Mouse (Mus musculus) liver, embryonic 14.5 days (tissue): ENCODE data around the gene Amigo3.

Experiments
- CTCF ChIP-seq: IDR thresholded peaks from 2 replicates; pipeline ENCODE4 v1.5.1; 2016; ENCODE audit warnings: antibody characterized with exemption, low read depth, control low read depth
- EP300 ChIP-seq: IDR thresholded peaks from 2 replicates; pipeline ENCODE4 v1.6.1; 2016; ENCODE audit warnings: antibody characterized with exemption, low read depth

GRCm38 (mm10) chr9:108094998-108095411 is 42.0 kb downstream of the Amigo3 start:
- no peak for TF ChIP-seq CTCF
- peak; percentile 94 for TF ChIP-seq EP300
